Mouse (Mus musculus): ENCODE measurements around the gene Fat4.

DNA sequence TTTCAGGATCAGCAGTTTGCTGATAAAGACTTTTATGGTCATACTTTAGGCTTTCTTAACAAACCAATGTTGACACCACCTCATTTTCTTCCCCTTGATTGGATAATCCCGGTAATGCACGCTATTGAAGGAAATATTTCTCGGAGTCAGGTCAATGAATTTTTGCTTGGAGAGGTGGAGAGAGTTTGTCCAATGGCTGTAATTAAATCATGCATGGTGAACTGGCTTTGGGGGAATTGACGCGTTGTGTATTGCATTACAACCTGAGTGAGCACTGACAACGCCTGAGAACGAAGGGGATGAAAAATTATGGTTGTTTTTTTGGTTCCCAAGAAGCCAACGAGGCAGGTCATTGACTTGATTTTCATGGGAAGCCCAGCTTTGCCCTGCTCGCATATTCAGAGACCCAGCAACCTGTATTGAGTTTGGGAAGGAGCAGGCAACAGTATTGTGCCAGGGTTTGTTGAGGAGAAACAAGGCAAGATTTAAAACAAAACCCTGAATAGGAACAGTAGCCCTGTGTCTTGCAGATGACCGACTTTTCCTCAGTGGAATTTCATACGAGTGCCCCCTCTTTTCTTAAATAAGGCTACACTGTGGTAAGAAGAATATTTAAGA is 26.9 kb downstream of the Fat4 start:
- TF ChIP-seq POLR2A (IDR thresholded peaks at IDR 0.05; ENCODE audit: borderline replicate concordance, insufficient read depth, low read length) (no peak), CTCF (IDR thresholded peaks at IDR 0.05; ENCODE audit: borderline replicate concordance, insufficient read depth, low read depth, low read length) (no peak)

Measured in cerebellum, adult 2 months (tissue).